Mouse (Mus musculus): ENCODE results near the gene Aoc2.
"Not testable (repeated sequence)": the region's sequence is repeated elsewhere in the genome, so short reads cannot be mapped to it uniquely, and the experiment has no call there.

Gene Aoc2

GRCm38 (mm10) chr11:101355916-101356315, 31.1 kb downstream of the Aoc2 start:
- no peak for DNase-seq (ENCODE audit: low spot score)

GRCm38 (mm10) chr11:101357505-101358182, 32.8 kb downstream of the Aoc2 start:
- no peak for DNase-seq (ENCODE audit: low spot score)

- DNase-seq (ENCODE audit: low spot score) = no peak
These were observed 34.9 kb downstream of the Aoc2 start for GRCm38 (mm10) chr11:101359776-101360175.

GRCm38 (mm10) chr11:101360651-101361113, 35.8 kb downstream of the Aoc2 start:
- no peak for DNase-seq (ENCODE audit: low spot score)

GRCm38 (mm10) chr11:101364531-101364931, 39.7 kb downstream of the Aoc2 start:
- no peak for DNase-seq (ENCODE audit: low spot score)

- DNase-seq (ENCODE audit: low spot score) = no peak
These were observed 42.6 kb downstream of the Aoc2 start, which contains the start of gene G6pc for GRCm38 (mm10) chr11:101367326-101367935. Gene G6pc, plus strand, starts transcription at chr11:101367561.

GRCm38 (mm10) chr11:101370141-101370540, 45.3 kb downstream of the Aoc2 start:
- no peak for DNase-seq (ENCODE audit: low spot score)

GRCm38 (mm10) chr11:101374421-101374938, 49.6 kb downstream of the Aoc2 start:
- no peak for DNase-seq (ENCODE audit: low spot score)

GRCm38 (mm10) chr11:101378196-101378595, 53.3 kb downstream of the Aoc2 start:
- not testable (repeated sequence) for DNase-seq (ENCODE audit: low spot score)

- no peak for DNase-seq (ENCODE audit: low spot score)
These were observed 54.1 kb downstream of the Aoc2 start for GRCm38 (mm10) chr11:101378926-101379325.

Measured in embryo, embryonic 10 days (tissue).